Mouse (Mus musculus): Measurements from ENCODE around the gene Sf3b2.
A peak's percentile ranks its signal among the peaks of the same experiment; 100 is the strongest.

GRCm38 (mm10) chr19:5302455-5302854 is 7.2 kb upstream of the Sf3b2 start:
- TF ChIP-seq CTCF (IDR thresholded peaks at IDR 0.05; ENCODE audit: borderline replicate concordance, extremely low read depth, insufficient read depth, insufficient read length) (peak; percentile 66), POLR2A (IDR thresholded peaks at IDR 0.05; ENCODE audit: borderline replicate concordance, extremely low read depth, insufficient read depth, insufficient read length, poor library complexity, severe bottlenecking) (no peak)
